Mouse (Mus musculus) bone marrow macrophage, adult 2 months (primary cell): Measurements from ENCODE around the gene Capn10.

Source experiments
- CTCF ChIP-seq: IDR thresholded peaks from 2 replicates; pipeline ENCODE4 v1.5.1; 2012; ENCODE audit warnings: low read depth, mild to moderate bottlenecking, low read length, moderate library complexity
- POLR2A ChIP-seq: IDR thresholded peaks from 2 replicates; pipeline ENCODE4 v1.6.1; 2012; ENCODE audit warnings: mild to moderate bottlenecking, low read depth, low read length, borderline replicate concordance

GRCm38 (mm10) chr1:92936467-92936866, 2.3 kb downstream of the Capn10 start:
- TF ChIP-seq CTCF = no peak
- TF ChIP-seq POLR2A = no peak
